Mouse (Mus musculus): ENCODE data around the gene Tulp2. TPM values are rescaled to one million over a fixed set of nuclear protein-coding genes. Genes with fewer than 3 reads are reported as not detected.

Tulp2 gene
- polyA plus RNA-seq, 1 experiment = 0.20 TPM

GRCm38 (mm10) chr7:45437521-45438276, 44.0 kb upstream of the Tulp2 start, which contains the start of gene Ruvbl2:
TSS of gene Ruvbl2 (minus strand) at chr7:45438096.
- TF ChIP-seq POLR2A (IDR thresholded peaks at IDR 0.05; ENCODE audit: low read depth, low read length) (no peak), CTCF (conservative IDR thresholded peaks at IDR 0.05; ENCODE audit: insufficient read depth, insufficient read length, low read depth, low read length) (peak; percentile 33; the same call in 1 of the 2 replicates)
- H3K36me3 ChIP-seq (ENCODE audit: control insufficient read depth, insufficient read depth, low read length) = no peaks in the 10 kb centered on the region
- DNase-seq = peak; percentile 50
- 34% methylated on average over 19 of the region's 19 CpGs for WGBS
- no peak within 1 kb of the TSS for H3K4me3 ChIP-seq (ENCODE audit: insufficient read depth, low read depth, low read length)
- H3K27me3 ChIP-seq (replicated peaks; ENCODE audit: control insufficient read depth, insufficient read depth, low read length) = no peaks in the 10 kb centered on the region
- H3K4me1 ChIP-seq (ENCODE audit: control insufficient read depth, insufficient read depth, low read length) = peaks cover 12% of the 10 kb centered on the region
- peak within 1 kb of the TSS; percentile 5; the same call in 1 of the 2 replicates for H3K27ac ChIP-seq (ENCODE audit: insufficient read depth, low read depth, low read length)

- Histone ChIP-seq H3K4me3 (ENCODE audit: insufficient read depth, low read depth, low read length) (no peak overlapping the region), H3K27ac (ENCODE audit: insufficient read depth, low read depth, low read length) (no peak overlapping the region), H3K36me3 (ENCODE audit: control insufficient read depth, insufficient read depth, low read length) (no peaks in the 10 kb centered on the region), H3K27me3 (replicated peaks; ENCODE audit: control insufficient read depth, insufficient read depth, low read length) (no peaks in the 10 kb centered on the region), H3K4me1 (ENCODE audit: control insufficient read depth, insufficient read depth, low read length) (no peaks in the 10 kb centered on the region)
- TF ChIP-seq CTCF (conservative IDR thresholded peaks at IDR 0.05; ENCODE audit: insufficient read depth, insufficient read length, low read depth, low read length) (no peak), POLR2A (IDR thresholded peaks at IDR 0.05; ENCODE audit: low read depth, low read length) (no peak)
- WGBS = 88% methylated on average over 22 of the region's 22 CpGs
- DNase-seq = no peak
Measured at GRCm38 (mm10) chr7:45443526-45444420, 37.9 kb upstream of the Tulp2 start.

GRCm38 (mm10) chr7:45446589-45446988, 35.1 kb upstream of the Tulp2 start:
- no peak overlapping the region for H3K4me3 ChIP-seq (ENCODE audit: insufficient read depth, low read depth, low read length)
- TF ChIP-seq CTCF (conservative IDR thresholded peaks at IDR 0.05; ENCODE audit: insufficient read depth, insufficient read length, low read depth, low read length) (no peak), POLR2A (IDR thresholded peaks at IDR 0.05; ENCODE audit: low read depth, low read length) (no peak)
- H3K36me3 ChIP-seq (ENCODE audit: control insufficient read depth, insufficient read depth, low read length) = no peaks in the 10 kb centered on the region
- no peaks in the 10 kb centered on the region for H3K4me1 ChIP-seq (ENCODE audit: control insufficient read depth, insufficient read depth, low read length)
- no peak for DNase-seq
- no peak overlapping the region for H3K27ac ChIP-seq (ENCODE audit: insufficient read depth, low read depth, low read length)
- no peaks in the 10 kb centered on the region for H3K27me3 ChIP-seq (replicated peaks; ENCODE audit: control insufficient read depth, insufficient read depth, low read length)

DNA sequence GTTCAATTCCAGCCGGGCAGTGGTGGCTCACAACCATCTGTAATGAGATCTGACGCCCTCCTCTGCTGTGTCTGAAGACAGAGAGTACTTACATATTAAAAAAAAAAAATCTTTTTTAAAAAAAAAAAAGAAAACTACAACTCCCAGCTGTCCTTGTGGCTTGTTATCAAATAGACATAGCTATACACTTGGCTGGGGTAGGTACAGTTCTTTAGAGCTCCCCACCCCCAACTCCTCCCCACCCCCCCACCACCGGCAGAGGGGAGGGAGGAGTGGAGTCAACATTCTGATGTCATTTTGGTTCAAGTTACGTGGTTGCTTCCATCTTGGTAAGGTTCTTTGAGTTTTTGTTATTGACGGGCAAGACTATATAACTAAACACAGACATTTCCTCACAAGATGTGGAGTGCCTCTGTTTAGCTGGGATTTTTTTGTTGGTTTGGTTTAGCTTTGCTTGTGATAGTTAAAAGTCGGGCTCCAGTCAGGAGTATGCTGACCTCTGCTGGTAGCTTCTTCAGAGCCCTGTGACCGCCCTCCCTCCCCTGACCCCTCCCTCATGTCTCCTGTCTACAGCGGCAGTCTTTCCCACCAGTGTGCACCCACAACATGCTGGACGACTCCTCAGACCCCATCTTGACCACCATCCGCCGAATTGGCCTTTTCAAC, 34.2 kb upstream of the Tulp2 start:
- TF ChIP-seq CTCF (conservative IDR thresholded peaks at IDR 0.05; ENCODE audit: insufficient read depth, insufficient read length, low read depth, low read length) = peak; percentile 59
- TF ChIP-seq POLR2A (IDR thresholded peaks at IDR 0.05; ENCODE audit: low read depth, low read length) = no peak
- H3K27me3 ChIP-seq (replicated peaks; ENCODE audit: control insufficient read depth, insufficient read depth, low read length) = no peaks in the 10 kb centered on the region
- no peak overlapping the region for H3K27ac ChIP-seq (ENCODE audit: insufficient read depth, low read depth, low read length)
- H3K4me3 ChIP-seq (ENCODE audit: insufficient read depth, low read depth, low read length) = no peak overlapping the region
- no peak for DNase-seq
- WGBS = 37% methylated on average over 11 of the region's 11 CpGs
- H3K4me1 ChIP-seq (ENCODE audit: control insufficient read depth, insufficient read depth, low read length) = no peaks in the 10 kb centered on the region
- H3K36me3 ChIP-seq (ENCODE audit: control insufficient read depth, insufficient read depth, low read length) = no peaks in the 10 kb centered on the region

DNA sequence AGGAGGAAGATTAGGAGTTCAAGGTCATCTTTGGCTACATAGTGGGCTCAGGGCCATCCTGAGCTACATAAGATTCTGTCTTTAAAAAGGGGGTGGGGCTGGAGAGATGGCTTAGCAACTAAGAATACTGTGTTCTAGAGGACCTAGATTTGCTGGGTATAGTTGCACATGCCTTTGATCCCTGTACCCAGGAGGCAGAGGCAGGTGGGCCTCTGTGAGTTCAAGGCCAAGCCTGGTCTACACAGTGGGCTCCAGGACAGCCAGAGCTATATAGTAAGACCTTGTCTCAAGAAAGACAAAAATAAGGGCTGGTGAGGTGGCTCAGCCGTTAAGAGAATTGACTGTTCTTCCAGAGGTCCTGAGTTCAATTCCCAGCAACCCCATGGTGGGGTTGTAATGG, 31.7 kb upstream of the Tulp2 start:
- 100% methylated on average over 1 of the region's 1 CpGs for WGBS
- no peaks in the 10 kb centered on the region for H3K4me1 ChIP-seq (ENCODE audit: control insufficient read depth, insufficient read depth, low read length)
- DNase-seq = no peak
- no peaks in the 10 kb centered on the region for H3K27me3 ChIP-seq (replicated peaks; ENCODE audit: control insufficient read depth, insufficient read depth, low read length)
- TF ChIP-seq CTCF (conservative IDR thresholded peaks at IDR 0.05; ENCODE audit: insufficient read depth, insufficient read length, low read depth, low read length) = no peak
- no peak for TF ChIP-seq POLR2A (IDR thresholded peaks at IDR 0.05; ENCODE audit: low read depth, low read length)
- H3K27ac ChIP-seq (ENCODE audit: insufficient read depth, low read depth, low read length) = no peak overlapping the region
- no peak overlapping the region for H3K4me3 ChIP-seq (ENCODE audit: insufficient read depth, low read depth, low read length)
- no peaks in the 10 kb centered on the region for H3K36me3 ChIP-seq (ENCODE audit: control insufficient read depth, insufficient read depth, low read length)

DNA sequence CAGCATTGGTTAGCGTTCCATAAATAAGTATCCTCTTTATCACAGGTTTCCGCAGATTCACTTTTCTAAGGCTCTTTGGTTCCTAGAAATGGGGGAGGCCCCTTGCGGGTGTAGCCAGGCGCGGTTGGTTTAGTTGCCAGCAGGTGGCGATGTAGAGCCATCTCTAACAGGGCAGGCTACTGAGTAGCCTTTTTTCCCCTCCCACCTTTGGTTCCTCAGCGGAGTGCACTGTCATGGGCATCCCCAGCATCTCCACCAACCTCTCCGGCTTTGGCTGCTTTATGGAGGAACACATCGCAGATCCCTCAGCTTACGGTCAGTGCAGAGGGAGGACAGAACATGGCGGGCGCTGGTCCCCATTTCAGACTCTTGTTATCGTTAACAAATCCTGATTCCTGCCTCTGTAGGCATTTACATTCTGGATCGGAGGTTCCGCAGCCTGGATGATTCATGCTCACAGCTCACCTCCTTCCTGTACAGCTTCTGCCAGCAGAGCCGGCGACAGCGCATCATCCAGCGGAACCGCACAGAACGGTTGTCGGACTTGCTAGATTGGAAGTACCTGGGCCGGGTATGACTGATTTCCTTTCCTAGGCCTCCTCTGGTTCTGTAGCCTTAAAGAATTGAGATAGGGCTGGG, 30.2 kb upstream of the Tulp2 start:
- TF ChIP-seq POLR2A (IDR thresholded peaks at IDR 0.05; ENCODE audit: low read depth, low read length) (no peak), CTCF (conservative IDR thresholded peaks at IDR 0.05; ENCODE audit: insufficient read depth, insufficient read length, low read depth, low read length) (peak; percentile 85)
- 55% methylated on average over 23 of the region's 23 CpGs for WGBS
- H3K27ac ChIP-seq (ENCODE audit: insufficient read depth, low read depth, low read length) = no peak overlapping the region
- H3K4me3 ChIP-seq (ENCODE audit: insufficient read depth, low read depth, low read length) = no peak overlapping the region
- no peaks in the 10 kb centered on the region for H3K27me3 ChIP-seq (replicated peaks; ENCODE audit: control insufficient read depth, insufficient read depth, low read length)
- no peaks in the 10 kb centered on the region for H3K36me3 ChIP-seq (ENCODE audit: control insufficient read depth, insufficient read depth, low read length)
- peak; percentile 83 for DNase-seq
- no peaks in the 10 kb centered on the region for H3K4me1 ChIP-seq (ENCODE audit: control insufficient read depth, insufficient read depth, low read length)
